Mouse (Mus musculus) brain, embryonic 14.5 days (tissue): ENCODE data around the gene Lemd1.

Experiments
- CTCF ChIP-seq: fragments of 200-500 bp; IDR thresholded peaks from 2 replicates; pipeline ENCODE4 v1.5.1; 2012; ENCODE audit warnings: inconsistent platforms, mild to moderate bottlenecking, moderate library complexity, borderline replicate concordance; ENCODE audit not compliant: insufficient read depth, insufficient read length; ENCODE audit errors: extremely low read depth
- POLR2A ChIP-seq: fragments of 200-500 bp; IDR thresholded peaks from 2 replicates; pipeline ENCODE4 v1.6.1; 2012; ENCODE audit warnings: mild to moderate bottlenecking, inconsistent platforms, borderline replicate concordance; ENCODE audit not compliant: poor library complexity, insufficient read depth, insufficient read length, severe bottlenecking; ENCODE audit errors: extremely low read depth

DNA sequence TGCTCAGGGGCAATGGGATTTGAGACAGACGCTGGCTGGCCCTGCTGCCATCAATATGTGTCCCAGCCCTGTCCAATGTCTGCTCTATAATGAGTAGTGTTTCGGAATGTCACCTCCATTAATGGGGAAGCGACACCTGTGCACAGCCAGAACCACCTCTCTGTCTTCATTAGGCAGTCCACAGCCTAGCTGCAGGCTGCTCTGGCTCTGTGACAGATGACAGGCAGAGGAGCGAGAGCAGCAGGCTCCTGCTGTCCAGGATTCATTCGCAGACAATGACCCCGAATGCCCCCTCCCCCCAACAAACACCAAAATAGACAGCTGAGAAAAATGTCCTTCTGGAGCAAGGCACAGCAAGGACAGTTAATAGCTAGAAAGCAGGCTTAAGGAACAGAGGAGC, 21.8 kb downstream of the Lemd1 start:
- TF ChIP-seq CTCF: no peak
- TF ChIP-seq POLR2A: no peak
